Mouse (Mus musculus) heart, embryonic 11.5 days (tissue): ENCODE measurements at regions not wholly inside any gene's neighbourhood (a gene's known extent, or its start where the extent isn't known, plus 50 kb on each side); places are given as distances from the start of the nearest gene placed in this dataset.

Experiments used
- ATAC-seq: fragments of 200-750 bp; cut with Nextera tagmentation; replicated peaks from 2 replicates; pipeline ENCODE4 v1.8.0; 2017; ENCODE audit warnings: moderate library complexity; ENCODE audit not compliant: insufficient number of reproducible peaks, low FRiP score, low TSS enrichment
- H3K27ac ChIP-seq: fragments of 300-500 bp; sonication (generic); 2 replicates; pipeline ENCODE4 v1.5.1; 2014; ENCODE audit warnings: mild to moderate bottlenecking, low read depth, low read length
- H3K27me3 ChIP-seq: fragments of 300-500 bp; sonication (generic); 2 replicates; pipeline ENCODE4 v1.6.1; 2014; ENCODE audit warnings: mild to moderate bottlenecking, low read length, mixed read lengths; ENCODE audit not compliant: control insufficient read depth, insufficient read depth
- H3K36me3 ChIP-seq: fragments of 300-500 bp; sonication (generic); 2 replicates; pipeline ENCODE4 v1.6.1; 2014; ENCODE audit warnings: mild to moderate bottlenecking, low read length, moderate library complexity, mixed read lengths; ENCODE audit not compliant: control insufficient read depth, insufficient read depth
- H3K4me1 ChIP-seq: fragments of 300-500 bp; sonication (generic); 2 replicates; pipeline ENCODE4 v1.6.1; 2014; ENCODE audit warnings: low read length; ENCODE audit not compliant: control insufficient read depth, insufficient read depth
- H3K4me2 ChIP-seq: fragments of 300-500 bp; sonication (generic); 2 replicates; pipeline ENCODE4 v1.6.1; 2014; ENCODE audit warnings: mild to moderate bottlenecking, moderate library complexity
- H3K4me3 ChIP-seq: fragments of 300-500 bp; sonication (generic); 2 replicates; pipeline ENCODE4 v1.5.1; 2014; ENCODE audit warnings: low read depth, low read length
- H3K9ac ChIP-seq: fragments of 300-500 bp; sonication (generic); 2 replicates; pipeline ENCODE4 v1.6.1; 2014; ENCODE audit warnings: mild to moderate bottlenecking, low read depth, low read length, moderate library complexity
- H3K9me3 ChIP-seq: fragments of 300-500 bp; sonication (generic); replicated peaks from 2 replicates; pipeline ENCODE4 v1.6.1; 2016; ENCODE audit warnings: low read length; ENCODE audit not compliant: control insufficient read depth
- WGBS: fragments of 180-500 bp; shearing (Covaris S2); extraction: QIAGEN DNeasy Blood & Tissue Kit; methylation state at CpG from one replicate; pipeline ENCODE4 v1.1.7; 2014; ENCODE audit not compliant: insufficient replicate concordance; 5-methylcytosine and 5-hydroxymethylcytosine counted together

- Histone ChIP-seq H3K4me3 (no peak overlapping the region), H3K27me3 (peaks cover 5% of the 10 kb centered on the region; the same call in 1 of the 2 replicates), H3K9me3 (no peaks in the 10 kb centered on the region), H3K4me1 (no peaks in the 10 kb centered on the region; the same call in 1 of the 2 replicates), H3K36me3 (no peaks in the 10 kb centered on the region), H3K9ac (no peak overlapping the region), H3K4me2 (no peak overlapping the region), H3K27ac (no peak overlapping the region)
- WGBS, result 69% methylated on average over 7 of the region's 7 CpGs
- no peak for ATAC-seq
Measured at GRCm38 (mm10) chr16:30132086-30132485, 67.9 kb downstream of the Hes1 start.

- no peak overlapping the region for H3K4me2 ChIP-seq
- no peak overlapping the region for H3K27ac ChIP-seq
- H3K4me3 ChIP-seq, result no peak overlapping the region
- H3K9ac ChIP-seq, result no peak overlapping the region
- H3K4me1 ChIP-seq, result no peaks in the 10 kb centered on the region; the same call in 1 of the 2 replicates
- H3K9me3 ChIP-seq, result no peaks in the 10 kb centered on the region
- WGBS, result 33% methylated on average over 6 of the region's 6 CpGs
- no peaks in the 10 kb centered on the region for H3K36me3 ChIP-seq
- ATAC-seq, result 0 out of 2 replicates have a peak, but pooled peaks have one; percentile 2
- peaks cover 5% of the 10 kb centered on the region; the same call in 1 of the 2 replicates for H3K27me3 ChIP-seq
Measured at GRCm38 (mm10) chr16:30134642-30135165, 70.5 kb downstream of the Hes1 start.

- Histone ChIP-seq H3K9ac (no peak overlapping the region), H3K27ac (no peak overlapping the region), H3K4me3 (no peak overlapping the region), H3K9me3 (no peaks in the 10 kb centered on the region), H3K36me3 (no peaks in the 10 kb centered on the region), H3K27me3 (peaks cover 5% of the 10 kb centered on the region; the same call in 1 of the 2 replicates), H3K4me1 (no peaks in the 10 kb centered on the region; the same call in 1 of the 2 replicates), H3K4me2 (no peak overlapping the region)
- no peak for ATAC-seq
- WGBS, result 88% methylated on average over 5 of the region's 5 CpGs
Measured at GRCm38 (mm10) chr16:30136849-30137248, 72.7 kb downstream of the Hes1 start.

- Histone ChIP-seq H3K27me3 (peaks cover 5% of the 10 kb centered on the region; the same call in 1 of the 2 replicates), H3K9ac (no peak overlapping the region), H3K4me3 (no peak overlapping the region), H3K36me3 (no peaks in the 10 kb centered on the region), H3K4me2 (no peak overlapping the region), H3K27ac (no peak overlapping the region), H3K9me3 (no peaks in the 10 kb centered on the region), H3K4me1 (no peaks in the 10 kb centered on the region; the same call in 1 of the 2 replicates)
- WGBS, result 75% methylated on average over 1 of the region's 1 CpGs
- no peak for ATAC-seq
Measured at GRCm38 (mm10) chr16:30137812-30138211, 73.6 kb downstream of the Hes1 start.

GRCm38 (mm10) chr16:30144818-30145464 is 80.8 kb downstream of the Hes1 start:
- ATAC-seq, result no peak
- Histone ChIP-seq H3K27ac (no peak overlapping the region), H3K4me1 (no peaks in the 10 kb centered on the region), H3K9ac (no peak overlapping the region), H3K27me3 (0 out of 2 replicates have a peak, but pooled peaks cover 3% of the 10 kb centered on the region), H3K9me3 (no peaks in the 10 kb centered on the region), H3K4me3 (no peak overlapping the region; the same call in 1 of the 2 replicates), H3K36me3 (no peaks in the 10 kb centered on the region), H3K4me2 (peak overlapping the region; percentile 54)
- WGBS, result 7% methylated on average over 13 of the region's 13 CpGs

- 0 out of 2 replicates have a peak, but pooled peaks cover 3% of the 10 kb centered on the region for H3K27me3 ChIP-seq
Measured at GRCm38 (mm10) chr16:30145465-30146207, 81.5 kb downstream of the Hes1 start.

GRCm38 (mm10) chr16:30146208-30146525 is 82.0 kb downstream of the Hes1 start:
- ATAC-seq, result no peak
- Histone ChIP-seq H3K9ac (no peak overlapping the region), H3K27me3 (0 out of 2 replicates have a peak, but pooled peaks cover 3% of the 10 kb centered on the region), H3K4me1 (no peaks in the 10 kb centered on the region), H3K36me3 (no peaks in the 10 kb centered on the region), H3K27ac (no peak overlapping the region), H3K4me2 (no peak overlapping the region), H3K4me3 (no peak overlapping the region), H3K9me3 (no peaks in the 10 kb centered on the region)
- WGBS, result 71% methylated on average over 1 of the region's 1 CpGs

More at GRCm38 (mm10) chr16:30145465-30146207, 81.5 kb downstream of the Hes1 start:
- peak overlapping the region; percentile 54 for H3K4me2 ChIP-seq
- no peaks in the 10 kb centered on the region for H3K36me3 ChIP-seq
- WGBS, result 13% methylated on average over 16 of the region's 16 CpGs
- no peaks in the 10 kb centered on the region for H3K4me1 ChIP-seq
- no peak overlapping the region for H3K27ac ChIP-seq
- no peak overlapping the region for H3K9ac ChIP-seq
- ATAC-seq, result 0 out of 2 replicates have a peak, but pooled peaks have one; percentile 61
- H3K4me3 ChIP-seq, result peak overlapping the region; percentile 1; the same call in 1 of the 2 replicates
- H3K9me3 ChIP-seq, result no peaks in the 10 kb centered on the region

- ATAC-seq, result no peak
- no peaks in the 10 kb centered on the region for H3K4me1 ChIP-seq
- H3K27ac ChIP-seq, result no peak overlapping the region
- H3K4me2 ChIP-seq, result no peak overlapping the region
- no peak overlapping the region for H3K9ac ChIP-seq
- H3K4me3 ChIP-seq, result no peak overlapping the region
- no peaks in the 10 kb centered on the region for H3K9me3 ChIP-seq
- H3K27me3 ChIP-seq, result 0 out of 2 replicates have a peak, but pooled peaks cover 3% of the 10 kb centered on the region
- 85% methylated on average over 4 of the region's 4 CpGs for WGBS
- no peaks in the 10 kb centered on the region for H3K36me3 ChIP-seq
Measured at GRCm38 (mm10) chr16:30147296-30147695, 83.1 kb downstream of the Hes1 start.
